Mouse (Mus musculus): ENCODE measurements around the gene Ccdc174. TPM values are rescaled to one million over a fixed set of nuclear protein-coding genes. Genes with fewer than 3 reads are reported as not detected.

Gene Ccdc174
- polyA plus RNA-seq (2012; rRNA removed): 17.9 and 20.5 TPM in 2 replicates

GRCm38 (mm10) chr6:91877885-91878651 is at the start of gene Ccdc174:
TSS of gene Ccdc174 (plus strand) at chr6:91878053.
- peak; percentile 80; the same call in 1 of the 2 replicates for TF ChIP-seq POLR2A (IDR thresholded peaks at IDR 0.05; ENCODE audit: borderline replicate concordance, extremely low read depth, insufficient read depth, insufficient read length, poor library complexity, severe bottlenecking)
- TF ChIP-seq CTCF (IDR thresholded peaks at IDR 0.05; ENCODE audit: borderline replicate concordance, extremely low read depth, insufficient read depth, insufficient read length): no peak
- peak; percentile 99 for DNase-seq (ENCODE audit: low read depth)

GRCm38 (mm10) chr6:91832863-91833440 is 44.9 kb upstream of the Ccdc174 start:
- TF ChIP-seq CTCF (IDR thresholded peaks at IDR 0.05; ENCODE audit: borderline replicate concordance, extremely low read depth, insufficient read depth, insufficient read length) (no peak), POLR2A (IDR thresholded peaks at IDR 0.05; ENCODE audit: borderline replicate concordance, extremely low read depth, insufficient read depth, insufficient read length, poor library complexity, severe bottlenecking) (no peak)
- DNase-seq (ENCODE audit: low read depth): peak; percentile 14

GRCm38 (mm10) chr6:91839010-91839871 is 38.6 kb upstream of the Ccdc174 start:
- DNase-seq (ENCODE audit: low read depth): peak; percentile 94
- peak; percentile 37; the same call in 1 of the 2 replicates for TF ChIP-seq POLR2A (IDR thresholded peaks at IDR 0.05; ENCODE audit: borderline replicate concordance, extremely low read depth, insufficient read depth, insufficient read length, poor library complexity, severe bottlenecking)
- no peak for TF ChIP-seq CTCF (IDR thresholded peaks at IDR 0.05; ENCODE audit: borderline replicate concordance, extremely low read depth, insufficient read depth, insufficient read length)

GRCm38 (mm10) chr6:91842897-91843627 is 34.8 kb upstream of the Ccdc174 start:
- DNase-seq (ENCODE audit: low read depth): peak; percentile 23

GRCm38 (mm10) chr6:91843628-91844153 is 34.2 kb upstream of the Ccdc174 start:
- peak; percentile 58 for DNase-seq (ENCODE audit: low read depth)
- TF ChIP-seq POLR2A (IDR thresholded peaks at IDR 0.05; ENCODE audit: borderline replicate concordance, extremely low read depth, insufficient read depth, insufficient read length, poor library complexity, severe bottlenecking): 0 out of 2 replicates have a peak, but pooled peaks have one; percentile 27
- TF ChIP-seq CTCF (IDR thresholded peaks at IDR 0.05; ENCODE audit: borderline replicate concordance, extremely low read depth, insufficient read depth, insufficient read length): no peak

More at GRCm38 (mm10) chr6:91842897-91843627, 34.8 kb upstream of the Ccdc174 start:
- no peak for TF ChIP-seq CTCF (IDR thresholded peaks at IDR 0.05; ENCODE audit: borderline replicate concordance, extremely low read depth, insufficient read depth, insufficient read length)
- no peak for TF ChIP-seq POLR2A (IDR thresholded peaks at IDR 0.05; ENCODE audit: borderline replicate concordance, extremely low read depth, insufficient read depth, insufficient read length, poor library complexity, severe bottlenecking)

DNA sequence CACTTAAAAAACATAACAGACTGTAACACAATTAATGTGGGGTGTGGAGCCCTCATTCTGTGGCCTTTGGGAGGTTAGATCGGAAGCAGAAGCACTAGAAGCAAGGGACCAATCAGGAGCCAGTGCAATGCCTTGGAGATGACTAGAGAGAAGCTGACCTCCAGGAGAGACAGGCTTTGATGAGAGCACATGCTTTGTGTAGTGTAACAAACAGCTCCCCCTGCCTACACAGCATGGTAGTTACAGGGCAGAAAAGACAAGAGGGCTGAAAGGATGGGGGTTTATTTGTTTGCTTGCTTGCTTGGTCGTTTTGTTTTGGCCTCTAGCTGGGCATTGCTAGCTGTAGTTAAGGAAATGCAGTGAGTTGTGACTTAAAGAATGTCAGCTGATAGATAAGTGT is 25.3 kb upstream of the Ccdc174 start:
- TF ChIP-seq CTCF (IDR thresholded peaks at IDR 0.05; ENCODE audit: borderline replicate concordance, extremely low read depth, insufficient read depth, insufficient read length) (peak; percentile 77; the same call in 1 of the 2 replicates), POLR2A (IDR thresholded peaks at IDR 0.05; ENCODE audit: borderline replicate concordance, extremely low read depth, insufficient read depth, insufficient read length, poor library complexity, severe bottlenecking) (no peak)
- DNase-seq (ENCODE audit: low read depth): peak; percentile 80

- TF ChIP-seq POLR2A (IDR thresholded peaks at IDR 0.05; ENCODE audit: borderline replicate concordance, extremely low read depth, insufficient read depth, insufficient read length, poor library complexity, severe bottlenecking) (no peak), CTCF (IDR thresholded peaks at IDR 0.05; ENCODE audit: borderline replicate concordance, extremely low read depth, insufficient read depth, insufficient read length) (no peak)
- DNase-seq (ENCODE audit: low read depth): no peak
Measured at GRCm38 (mm10) chr6:91858339-91858738, 19.5 kb upstream of the Ccdc174 start.

GRCm38 (mm10) chr6:91862848-91863247 is 15.0 kb upstream of the Ccdc174 start:
- TF ChIP-seq CTCF (IDR thresholded peaks at IDR 0.05; ENCODE audit: borderline replicate concordance, extremely low read depth, insufficient read depth, insufficient read length) (no peak), POLR2A (IDR thresholded peaks at IDR 0.05; ENCODE audit: borderline replicate concordance, extremely low read depth, insufficient read depth, insufficient read length, poor library complexity, severe bottlenecking) (no peak)
- peak; percentile 23 for DNase-seq (ENCODE audit: low read depth)

DNA sequence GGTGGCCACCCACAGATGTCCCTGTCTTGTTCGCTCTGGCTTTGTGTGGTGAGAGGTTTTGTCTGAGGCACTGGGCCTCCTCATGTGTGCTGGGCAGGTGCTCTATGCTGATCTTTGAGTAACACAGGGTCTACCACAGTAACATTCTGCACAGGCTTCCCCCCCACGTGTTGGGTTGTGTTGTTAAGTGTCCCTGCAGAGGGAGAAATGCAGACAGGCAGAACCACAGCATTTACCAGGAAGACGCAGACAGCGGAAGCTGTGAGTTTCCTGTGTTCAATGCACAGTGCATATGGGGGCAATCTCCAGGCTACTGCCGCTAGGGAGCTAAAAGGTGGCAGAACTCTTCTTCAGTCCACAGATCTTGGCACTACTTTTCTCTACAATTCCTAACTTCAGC is 13.3 kb upstream of the Ccdc174 start:
- DNase-seq (ENCODE audit: low read depth): no peak
- no peak for TF ChIP-seq POLR2A (IDR thresholded peaks at IDR 0.05; ENCODE audit: borderline replicate concordance, extremely low read depth, insufficient read depth, insufficient read length, poor library complexity, severe bottlenecking)
- no peak for TF ChIP-seq CTCF (IDR thresholded peaks at IDR 0.05; ENCODE audit: borderline replicate concordance, extremely low read depth, insufficient read depth, insufficient read length)

GRCm38 (mm10) chr6:91865601-91866000 is 12.3 kb upstream of the Ccdc174 start:
- DNase-seq (ENCODE audit: low read depth): no peak
- TF ChIP-seq POLR2A (IDR thresholded peaks at IDR 0.05; ENCODE audit: borderline replicate concordance, extremely low read depth, insufficient read depth, insufficient read length, poor library complexity, severe bottlenecking) (no peak), CTCF (IDR thresholded peaks at IDR 0.05; ENCODE audit: borderline replicate concordance, extremely low read depth, insufficient read depth, insufficient read length) (no peak)
